Mouse (Mus musculus) hindbrain, postnatal 0 days (tissue): ENCODE measurements at regions not wholly inside any gene's neighbourhood (a gene's known extent, or its start where the extent isn't known, plus 50 kb on each side); places are given as distances from the start of the nearest gene placed in this dataset.

Source experiments
- ATAC-seq: fragments of 200-750 bp; cut with Nextera tagmentation; 2 replicates; pipeline ENCODE4 v1.8.0; 2017; ENCODE audit warnings: mild to moderate bottlenecking, moderate TSS enrichment, moderate library complexity
- DNase-seq: peaks from one replicate; pipeline ENCODE4 v3.0.0-alpha.2; 2015; ENCODE audit warnings: low spot score
- H3K27ac ChIP-seq: fragments of 300-500 bp; sonication (generic); 2 replicates; pipeline ENCODE4 v1.5.1; 2014; ENCODE audit warnings: mild to moderate bottlenecking
- H3K27me3 ChIP-seq: fragments of 300-500 bp; sonication (generic); 2 replicates; pipeline ENCODE4 v1.6.1; 2014; ENCODE audit warnings: low read length, mixed read lengths; ENCODE audit not compliant: insufficient read depth
- H3K36me3 ChIP-seq: fragments of 300-500 bp; sonication (generic); 2 replicates; pipeline ENCODE4 v1.6.1; 2014; ENCODE audit warnings: low read length, mixed read lengths; ENCODE audit not compliant: insufficient read depth
- H3K4me1 ChIP-seq: fragments of 300-500 bp; sonication (generic); 2 replicates; pipeline ENCODE4 v1.6.1; 2014; ENCODE audit warnings: antibody characterized with exemption, low read length, mixed read lengths; ENCODE audit not compliant: insufficient read depth
- H3K4me2 ChIP-seq: fragments of 300-500 bp; sonication (generic); 2 replicates; pipeline ENCODE4 v1.6.1; 2014; ENCODE audit warnings: low read depth, mild to moderate bottlenecking, low read length, moderate library complexity, mixed read lengths
- H3K4me3 ChIP-seq: fragments of 300-500 bp; sonication (generic); 2 replicates; pipeline ENCODE4 v1.5.1; 2014; ENCODE audit warnings: low read length
- H3K9ac ChIP-seq: fragments of 300-500 bp; sonication (generic); replicated peaks from 2 replicates; pipeline ENCODE4 v1.6.1; 2014; ENCODE audit warnings: mild to moderate bottlenecking, low read length, moderate library complexity, mixed read lengths
- H3K9me3 ChIP-seq: fragments of 300-500 bp; sonication (generic); 2 replicates; pipeline ENCODE4 v1.6.1; 2016; ENCODE audit warnings: low read length, mixed read lengths
- CTCF ChIP-seq: IDR thresholded peaks from 2 replicates; pipeline ENCODE4 v1.5.1; 2016; ENCODE audit warnings: antibody characterized with exemption, control low read depth, low read depth
- WGBS: fragments of 180-500 bp; shearing (Covaris S2); extraction: QIAGEN DNeasy Blood & Tissue Kit; methylation state at CpG from one replicate; pipeline ENCODE4 v1.1.7; 2014; 5-methylcytosine and 5-hydroxymethylcytosine counted together

- DNase-seq: no peak
- Histone ChIP-seq H3K4me3 (no peak overlapping the region), H3K27me3 (no peaks in the 10 kb centered on the region), H3K27ac (no peak overlapping the region), H3K4me1 (no peaks in the 10 kb centered on the region), H3K9ac (no peak overlapping the region), H3K9me3 (no peaks in the 10 kb centered on the region), H3K4me2 (no peak overlapping the region), H3K36me3 (no peaks in the 10 kb centered on the region)
- no peak for ATAC-seq
- no peak for TF ChIP-seq CTCF
Measured at GRCm38 (mm10) chr15:20207199-20207598, 241.9 kb upstream of the Cdh12 start.

GRCm38 (mm10) chr15:20222054-20222453, 227.0 kb upstream of the Cdh12 start:
- ATAC-seq: no peak
- Histone ChIP-seq H3K4me1 (no peaks in the 10 kb centered on the region), H3K4me2 (no peak overlapping the region), H3K27me3 (no peaks in the 10 kb centered on the region), H3K4me3 (no peak overlapping the region), H3K9me3 (no peaks in the 10 kb centered on the region), H3K27ac (no peak overlapping the region), H3K36me3 (no peaks in the 10 kb centered on the region), H3K9ac (no peak overlapping the region)
- DNase-seq: no peak
- TF ChIP-seq CTCF: no peak

- no peak overlapping the region for H3K4me2 ChIP-seq
- no peaks in the 10 kb centered on the region for H3K9me3 ChIP-seq
- DNase-seq (no peak), ATAC-seq (no peak)
- 70% methylated on average over 3 of the region's 3 CpGs for WGBS
- no peaks in the 10 kb centered on the region for H3K27me3 ChIP-seq
- TF ChIP-seq CTCF: no peak
- H3K36me3 ChIP-seq: no peaks in the 10 kb centered on the region
- no peaks in the 10 kb centered on the region for H3K4me1 ChIP-seq
- no peak overlapping the region for H3K4me3 ChIP-seq
- no peak overlapping the region for H3K27ac ChIP-seq
- H3K9ac ChIP-seq: no peak overlapping the region
Measured at GRCm38 (mm10) chr15:20223271-20223981, 225.6 kb upstream of the Cdh12 start.

GRCm38 (mm10) chr15:20223982-20224339, 225.1 kb upstream of the Cdh12 start:
- Histone ChIP-seq H3K4me1 (no peaks in the 10 kb centered on the region), H3K27me3 (no peaks in the 10 kb centered on the region), H3K4me2 (no peak overlapping the region), H3K4me3 (no peak overlapping the region), H3K36me3 (no peaks in the 10 kb centered on the region), H3K9ac (no peak overlapping the region), H3K27ac (no peak overlapping the region), H3K9me3 (no peaks in the 10 kb centered on the region)
- TF ChIP-seq CTCF: no peak
- DNase-seq (no peak), ATAC-seq (no peak)

- TF ChIP-seq CTCF: no peak
- ATAC-seq (no peak), DNase-seq (peak; percentile 2)
- 90% methylated on average over 4 of the region's 4 CpGs for WGBS
- Histone ChIP-seq H3K36me3 (no peaks in the 10 kb centered on the region), H3K4me2 (no peak overlapping the region), H3K9me3 (no peaks in the 10 kb centered on the region), H3K4me3 (no peak overlapping the region), H3K9ac (no peak overlapping the region), H3K27ac (no peak overlapping the region), H3K27me3 (no peaks in the 10 kb centered on the region), H3K4me1 (no peaks in the 10 kb centered on the region)
Measured at GRCm38 (mm10) chr15:20265367-20265900, 183.6 kb upstream of the Cdh12 start.

- H3K4me3 ChIP-seq: no peak overlapping the region
- H3K9me3 ChIP-seq: no peaks in the 10 kb centered on the region
- no peak overlapping the region for H3K4me2 ChIP-seq
- TF ChIP-seq CTCF: no peak
- ATAC-seq: no peak
- DNase-seq: no peak
- 71% methylated on average over 1 of the region's 1 CpGs for WGBS
- H3K36me3 ChIP-seq: no peaks in the 10 kb centered on the region
- H3K9ac ChIP-seq: no peak overlapping the region
- H3K27ac ChIP-seq: no peak overlapping the region
- H3K4me1 ChIP-seq: no peaks in the 10 kb centered on the region
- no peaks in the 10 kb centered on the region for H3K27me3 ChIP-seq
Measured at GRCm38 (mm10) chr15:20313917-20314316, 135.1 kb upstream of the Cdh12 start.

GRCm38 (mm10) chr15:20323579-20323978, 125.5 kb upstream of the Cdh12 start:
- H3K4me1 ChIP-seq: no peaks in the 10 kb centered on the region
- DNase-seq (no peak), ATAC-seq (no peak)
- no peaks in the 10 kb centered on the region for H3K9me3 ChIP-seq
- H3K4me2 ChIP-seq: no peak overlapping the region
- H3K9ac ChIP-seq: no peak overlapping the region
- H3K4me3 ChIP-seq: no peak overlapping the region
- H3K27ac ChIP-seq: no peak overlapping the region
- H3K36me3 ChIP-seq: no peaks in the 10 kb centered on the region
- no peak for TF ChIP-seq CTCF
- WGBS: 93% methylated on average over 3 of the region's 3 CpGs
- H3K27me3 ChIP-seq: no peaks in the 10 kb centered on the region
